Mouse (Mus musculus) lung, adult 2 months (tissue): Measurements from ENCODE around the gene Rinl.

Experiments used
- CTCF ChIP-seq: fragments of 200-500 bp; IDR thresholded peaks from 2 replicates; pipeline ENCODE4 v1.5.1; 2011; ENCODE audit warnings: mild to moderate bottlenecking, low read length, control low read depth; ENCODE audit not compliant: insufficient read depth
- POLR2A ChIP-seq: fragments of 200-500 bp; IDR thresholded peaks from 2 replicates; pipeline ENCODE4 v1.6.1; 2011; ENCODE audit warnings: low read depth, mild to moderate bottlenecking, control low read depth, low read length, borderline replicate concordance; ENCODE audit errors: extremely low read depth

DNA sequence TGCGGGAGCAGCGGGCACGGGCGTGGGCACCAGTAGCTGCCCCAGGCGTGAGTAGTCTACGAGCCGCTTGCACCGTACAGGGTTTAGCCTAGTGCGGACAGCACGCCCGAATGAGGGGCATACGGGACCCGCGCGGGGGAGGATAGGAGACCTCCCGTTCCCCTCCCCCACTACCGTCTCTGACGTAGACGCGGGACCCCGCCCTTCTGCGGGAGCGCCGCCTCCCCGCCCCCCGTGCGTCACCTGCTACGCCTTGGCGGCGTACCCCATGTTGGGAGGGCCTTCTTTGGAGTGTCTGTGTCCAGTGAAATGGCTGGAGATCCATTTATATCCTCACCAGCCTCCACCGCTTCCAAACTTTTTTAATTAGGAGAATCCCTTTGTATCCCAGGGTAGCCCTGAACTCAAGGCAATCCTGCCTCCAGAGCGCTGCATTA, 20.2 kb downstream of the Rinl start:
- TF ChIP-seq CTCF, result no peak
- TF ChIP-seq POLR2A, result peak; percentile 85; the same call in 1 of the 2 replicates
